Mouse (Mus musculus) spleen, adult 18-20 months (tissue): ENCODE measurements around the gene 4933430I17Rik.

Experiments
- DNase-seq, 2 experiments: peaks; one replicate each; pipeline ENCODE4 v3.0.0; 2022; ENCODE audit warnings: mixed read lengths in 2 of 2

Gene 4933430I17Rik

GRCm38 (mm10) chr4:62557436-62557835 is 32.3 kb downstream of the 4933430I17Rik start:
- DNase-seq = no peak

GRCm38 (mm10) chr4:62559797-62560329 is 34.7 kb downstream of the 4933430I17Rik start, which contains the start of gene Rgs3:
Gene Rgs3, plus strand, starts transcription at chr4:62559847.
- DNase-seq = no peak

- DNase-seq = peak; percentile 46 to 70
Observed at GRCm38 (mm10) chr4:62560963-62561629, 35.9 kb downstream of the 4933430I17Rik start.

GRCm38 (mm10) chr4:62561630-62562001 is 36.4 kb downstream of the 4933430I17Rik start:
- DNase-seq = no peak

- no peak for DNase-seq
Observed at GRCm38 (mm10) chr4:62562006-62562405, 36.8 kb downstream of the 4933430I17Rik start.

- no peak for DNase-seq
Observed at GRCm38 (mm10) chr4:62566530-62566929, 41.4 kb downstream of the 4933430I17Rik start.

- no peak for DNase-seq
Observed at GRCm38 (mm10) chr4:62567696-62568095, 42.5 kb downstream of the 4933430I17Rik start.

- no peak for DNase-seq
Observed at GRCm38 (mm10) chr4:62568359-62568758, 43.2 kb downstream of the 4933430I17Rik start.

GRCm38 (mm10) chr4:62569603-62570002 is 44.4 kb downstream of the 4933430I17Rik start:
- no peak for DNase-seq

GRCm38 (mm10) chr4:62570029-62570428 is 44.9 kb downstream of the 4933430I17Rik start:
- no peak for DNase-seq

GRCm38 (mm10) chr4:62582365-62583264 is 57.4 kb downstream of the 4933430I17Rik start:
- DNase-seq = peak in 1 of 2 experiments; percentile 38

- DNase-seq = peak; percentile 35 to 41
Observed at GRCm38 (mm10) chr4:62583265-62584092, 58.3 kb downstream of the 4933430I17Rik start.

- no peak for DNase-seq
Observed at GRCm38 (mm10) chr4:62587067-62587466, 61.9 kb downstream of the 4933430I17Rik start.

GRCm38 (mm10) chr4:62590878-62591277 is 65.7 kb downstream of the 4933430I17Rik start:
- DNase-seq = no peak

GRCm38 (mm10) chr4:62591326-62591725 is 66.2 kb downstream of the 4933430I17Rik start:
- DNase-seq = no peak

GRCm38 (mm10) chr4:62593546-62594240 is 68.5 kb downstream of the 4933430I17Rik start:
- DNase-seq = peak; percentile 32 to 54

GRCm38 (mm10) chr4:62594442-62594841 is 69.3 kb downstream of the 4933430I17Rik start:
- DNase-seq = no peak

- no peak for DNase-seq
Observed at GRCm38 (mm10) chr4:62596051-62596450, 70.9 kb downstream of the 4933430I17Rik start.
